18 mouse cellular contexts compared by ENCODE assay signal in the genomic region with DNA sequence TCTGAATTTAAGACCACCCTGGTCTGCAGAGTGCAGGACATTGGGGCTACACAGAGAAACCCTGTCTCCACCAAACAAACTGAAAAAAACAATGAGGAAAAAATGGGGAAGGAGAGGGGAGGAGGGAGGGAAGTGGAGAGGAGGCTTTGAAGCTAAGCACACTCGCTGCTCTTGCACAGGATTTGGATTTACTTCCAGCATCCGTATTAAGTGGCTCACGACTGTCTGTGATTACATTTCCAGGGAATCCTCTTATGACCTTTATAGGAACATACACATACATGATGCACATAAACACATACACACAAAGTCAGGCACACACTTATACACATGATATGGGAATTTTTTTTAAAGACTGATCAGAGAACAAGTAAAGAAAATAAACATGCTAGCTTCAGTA.
A peak's percentile ranks its signal among the peaks of the same experiment; 100 is the strongest.
DNase-seq lines count a peak whose midpoint lies in the region; ATAC-seq and TF ChIP-seq lines count a peak whose summit lies in the region.
"Had no signal": no experiment of that assay in that cellular context is flagged by ENCODE, and none has a peak within 500 bp of the region (broad histone marks: within the 10 kb centered on the region; RNA-seq: fewer than 3 reads in every experiment).

No protein-coding gene starts in this region.

- no peak for ATAC-seq in heart, embryonic 16.5 days (replicated peaks; ENCODE audit: extremely low read depth, insufficient read depth, low FRiP score)
- ATAC-seq in midbrain, embryonic 11.5 days (ENCODE audit: low FRiP score): no peak
- ATAC-seq: CD4-positive, CD25-positive, alpha-beta regulatory T cell, adult 4 months; inflammation-experienced regulatory T-cells, adult 6 months had no signal

- H3K27ac ChIP-seq in heart, embryonic 10.5 days: peak overlapping the region; percentile 86
- H3K27ac ChIP-seq in heart, embryonic 16.5 days (ENCODE audit: low read length): peak overlapping the region; percentile 95
- no peak overlapping the region for H3K27ac ChIP-seq in midbrain, embryonic 11.5 days (ENCODE audit: low read depth, low read length)
- H3K27ac ChIP-seq in midbrain, embryonic 10.5 days (replicated peaks): no peak overlapping the region
- peak overlapping the region; percentile 69; the same call in 1 of the 2 replicates for H3K27ac ChIP-seq in olfactory bulb, adult 2 months (ENCODE audit: insufficient read depth, low read depth, low read length)
- H3K27ac ChIP-seq: embryonic facial prominence, embryonic 15.5 days; hindbrain, embryonic 14.5 days; liver, embryonic 13.5 days had no signal

- no peak for TF ChIP-seq CTCF in olfactory bulb, adult 2 months (IDR thresholded peaks at IDR 0.05; ENCODE audit: insufficient read depth, low read depth, low read length)

- H3K4me2 ChIP-seq in heart, embryonic 16.5 days (ENCODE audit: low read depth, low read length): peak overlapping the region; percentile 37; the same call in 1 of the 2 replicates
- no peak overlapping the region for H3K4me2 ChIP-seq in midbrain, embryonic 11.5 days
- H3K4me2 ChIP-seq: embryonic facial prominence, embryonic 15.5 days; hindbrain, embryonic 14.5 days; liver, embryonic 13.5 days had no signal

- no peak overlapping the region for H3K4me3 ChIP-seq in heart, embryonic 10.5 days
- no peak overlapping the region for H3K4me3 ChIP-seq in heart, embryonic 16.5 days (ENCODE audit: low read length)
- no peak overlapping the region for H3K4me3 ChIP-seq in midbrain, embryonic 11.5 days (ENCODE audit: low read depth, low read length)
- no peak overlapping the region for H3K4me3 ChIP-seq in midbrain, embryonic 10.5 days
- H3K4me3 ChIP-seq in olfactory bulb, adult 2 months (ENCODE audit: insufficient read depth, low read depth, low read length): no peak overlapping the region
- H3K4me3 ChIP-seq: embryonic facial prominence, embryonic 15.5 days; left cerebral cortex, adult 2 months; liver, embryonic 13.5 days had no signal

- no peaks in the 10 kb centered on the region for H3K36me3 ChIP-seq in heart, embryonic 10.5 days
- H3K36me3 ChIP-seq in heart, embryonic 16.5 days (ENCODE audit: control insufficient read depth, insufficient read depth): no peaks in the 10 kb centered on the region
- no peaks in the 10 kb centered on the region for H3K36me3 ChIP-seq in midbrain, embryonic 11.5 days (ENCODE audit: control insufficient read depth, insufficient read depth, low read length)
- no peaks in the 10 kb centered on the region for H3K36me3 ChIP-seq in midbrain, embryonic 10.5 days
- H3K36me3 ChIP-seq: embryonic facial prominence, embryonic 15.5 days; liver, embryonic 13.5 days had no signal

- DNase-seq in heart, embryonic 10.5 days (ENCODE audit: low spot score): no peak
- no peak for DNase-seq in heart, postnatal 4 days
- no peak for DNase-seq in heart, adult 8-10 months (ENCODE audit: low spot score)
- DNase-seq in midbrain, embryonic 11.5 days (ENCODE audit: low spot score, missing footprints): peak; percentile 61
- DNase-seq in midbrain, embryonic 10.5 days (ENCODE audit: low spot score): no peak
- DNase-seq: adrenal gland, postnatal 14 days; cerebellum, adult 9-10 months; gastrocnemius, postnatal 25 days; kidney, adult 18-20 months; kidney, postnatal 4 days; liver, embryonic 13.5 days had no signal

- no peak for TF ChIP-seq POLR2A in olfactory bulb, adult 2 months (IDR thresholded peaks at IDR 0.05; ENCODE audit: insufficient read depth, low read depth, low read length)

- 42% methylated on average over 3 of the region's 3 CpGs for WGBS in heart, embryonic 10.5 days
- 19% methylated on average over 3 of the region's 3 CpGs for WGBS in heart, embryonic 16.5 days
- 66% methylated on average over 3 of the region's 3 CpGs for WGBS in midbrain, embryonic 11.5 days
- 73% methylated on average over 3 of the region's 3 CpGs for WGBS in midbrain, embryonic 10.5 days
- 25% methylated on average over 3 of the region's 3 CpGs for WGBS in olfactory bulb, adult 2 months

- peak overlapping the region; percentile 25; the same call in 1 of the 2 replicates for H3K9ac ChIP-seq in heart, embryonic 16.5 days (ENCODE audit: low read length)
- H3K9ac ChIP-seq in midbrain, embryonic 11.5 days (ENCODE audit: low read length): no peak overlapping the region
- H3K9ac ChIP-seq: embryonic facial prominence, embryonic 15.5 days; hindbrain, embryonic 14.5 days; liver, embryonic 13.5 days had no signal

- H3K27me3 ChIP-seq in heart, embryonic 10.5 days (ENCODE audit: insufficient read depth, poor library complexity, severe bottlenecking): no peaks in the 10 kb centered on the region
- H3K27me3 ChIP-seq in heart, embryonic 16.5 days (ENCODE audit: control insufficient read depth, insufficient read depth, low read length): no peaks in the 10 kb centered on the region
- H3K27me3 ChIP-seq in midbrain, embryonic 11.5 days (ENCODE audit: control insufficient read depth, insufficient read depth, low read length): no peaks in the 10 kb centered on the region
- no peaks in the 10 kb centered on the region for H3K27me3 ChIP-seq in midbrain, embryonic 10.5 days (ENCODE audit: low read depth, poor library complexity, severe bottlenecking)
- H3K27me3 ChIP-seq: embryonic facial prominence, embryonic 15.5 days; liver, embryonic 13.5 days had no signal

- no peaks in the 10 kb centered on the region for H3K9me3 ChIP-seq in heart, embryonic 10.5 days
- no peaks in the 10 kb centered on the region for H3K9me3 ChIP-seq in heart, embryonic 16.5 days (replicated peaks; ENCODE audit: control insufficient read depth, low read length)
- no peaks in the 10 kb centered on the region for H3K9me3 ChIP-seq in midbrain, embryonic 11.5 days (ENCODE audit: control insufficient read depth, low read length)
- H3K9me3 ChIP-seq in midbrain, embryonic 10.5 days (replicated peaks): no peaks in the 10 kb centered on the region
- H3K9me3 ChIP-seq: embryonic facial prominence, embryonic 15.5 days; liver, embryonic 13.5 days had no signal

- peaks cover 18% of the 10 kb centered on the region for H3K4me1 ChIP-seq in heart, embryonic 10.5 days
- peaks cover 16% of the 10 kb centered on the region for H3K4me1 ChIP-seq in heart, embryonic 16.5 days (ENCODE audit: control insufficient read depth, insufficient read depth, low read length)
- no peaks in the 10 kb centered on the region for H3K4me1 ChIP-seq in midbrain, embryonic 11.5 days (ENCODE audit: control insufficient read depth, insufficient read depth, low read length)
- no peaks in the 10 kb centered on the region for H3K4me1 ChIP-seq in midbrain, embryonic 10.5 days
- H3K4me1 ChIP-seq in olfactory bulb, adult 2 months (ENCODE audit: control insufficient read depth, insufficient read depth, low read length): 0 out of 2 replicates have a peak, but pooled peaks cover 2% of the 10 kb centered on the region
- H3K4me1 ChIP-seq: embryonic facial prominence, embryonic 15.5 days; liver, embryonic 13.5 days had no signal

Comparison
In these comparisons a context has a peak if more than half of its experiments do, and no peak if none do; other contexts are left out.
1. H3K27ac ChIP-seq: peak in heart, embryonic 10.5 days (single experiment), heart, embryonic 16.5 days (single experiment) and olfactory bulb, adult 2 months (single experiment); none in midbrain, embryonic 11.5 days (single experiment) and midbrain, embryonic 10.5 days (single experiment).